Mouse (Mus musculus): ENCODE results near the gene Gm45521. TPM values are rescaled to one million over a fixed set of nuclear protein-coding genes. Genes with fewer than 3 reads are reported as not detected.
A peak's percentile ranks its signal among the peaks of the same experiment; 100 is the strongest.
"Not testable (repeated sequence)": the region's sequence is repeated elsewhere in the genome, so short reads cannot be mapped to it uniquely, and the experiment has no call there.

Gene Gm45521
- polyA plus RNA-seq, 1 experiment from 2014 or later: not detected

GRCm38 (mm10) chr14:8002432-8003092 lies 45.5 kb downstream of the Gm45521 start, which contains the start of gene Abhd6:
Gene Abhd6, plus strand, starts transcription at chr14:8002902.
- H3K4me1 ChIP-seq: peaks cover 22% of the 10 kb centered on the region; the same call in 1 of the 2 replicates
- no peaks in the 10 kb centered on the region for H3K36me3 ChIP-seq
- H3K9me3 ChIP-seq: no peaks in the 10 kb centered on the region
- H3K4me3 ChIP-seq: peak within 1 kb of the TSS; percentile 66
- peak within 1 kb of the TSS; percentile 78 for H3K4me2 ChIP-seq (replicated peaks)
- WGBS: under 1% methylated on average over 37 of the region's 38 CpGs
- ATAC-seq (ENCODE audit: insufficient number of reproducible peaks, insufficient read depth, low FRiP score, low TSS enrichment): peak; percentile 85
- H3K27me3 ChIP-seq: peaks cover 30% of the 10 kb centered on the region
- peak within 1 kb of the TSS; percentile 63 for H3K9ac ChIP-seq
- H3K27ac ChIP-seq: peak within 1 kb of the TSS; percentile 54; the same call in 1 of the 2 replicates

GRCm38 (mm10) chr14:8003093-8003670 lies 46.1 kb downstream of the Gm45521 start:
- ATAC-seq (ENCODE audit: insufficient number of reproducible peaks, insufficient read depth, low FRiP score, low TSS enrichment): 0 out of 2 replicates have a peak, but pooled peaks have one; percentile 7
- no peaks in the 10 kb centered on the region for H3K36me3 ChIP-seq
- under 1% methylated on average over 23 of the region's 23 CpGs for WGBS
- peak overlapping the region; percentile 78 for H3K4me2 ChIP-seq (replicated peaks)
- H3K9ac ChIP-seq: peak overlapping the region; percentile 63
- H3K27ac ChIP-seq: peak overlapping the region; percentile 54; the same call in 1 of the 2 replicates
- H3K4me1 ChIP-seq: peaks cover 22% of the 10 kb centered on the region; the same call in 1 of the 2 replicates
- H3K27me3 ChIP-seq: peaks cover 30% of the 10 kb centered on the region
- no peaks in the 10 kb centered on the region for H3K9me3 ChIP-seq
- H3K4me3 ChIP-seq: peak overlapping the region; percentile 66

- H3K4me3 ChIP-seq: peak overlapping the region; percentile 66
- 40% methylated on average over 18 of the region's 18 CpGs for WGBS
- peaks cover 22% of the 10 kb centered on the region; the same call in 1 of the 2 replicates for H3K4me1 ChIP-seq
- ATAC-seq (ENCODE audit: insufficient number of reproducible peaks, insufficient read depth, low FRiP score, low TSS enrichment): no peak
- no peaks in the 10 kb centered on the region for H3K9me3 ChIP-seq
- peak overlapping the region; percentile 78 for H3K4me2 ChIP-seq (replicated peaks)
- H3K27ac ChIP-seq: no peak overlapping the region
- peak overlapping the region; percentile 63 for H3K9ac ChIP-seq
- peaks cover 30% of the 10 kb centered on the region for H3K27me3 ChIP-seq
- no peaks in the 10 kb centered on the region for H3K36me3 ChIP-seq
Measured at GRCm38 (mm10) chr14:8003727-8004670, 46.9 kb downstream of the Gm45521 start.

- 69% methylated on average over 3 of the region's 3 CpGs for WGBS
Measured at GRCm38 (mm10) chr14:8006061-8006460, 49.0 kb downstream of the Gm45521 start.

GRCm38 (mm10) chr14:8007084-8007483 lies 50.0 kb downstream of the Gm45521 start:
- Histone ChIP-seq H3K4me2 (replicated peaks) (no peak overlapping the region), H3K4me1 (peaks cover 15% of the 10 kb centered on the region; the same call in 1 of the 2 replicates), H3K27ac (no peak overlapping the region), H3K9ac (no peak overlapping the region), H3K4me3 (no peak overlapping the region), H3K36me3 (no peaks in the 10 kb centered on the region), H3K9me3 (no peaks in the 10 kb centered on the region), H3K27me3 (peaks cover 4% of the 10 kb centered on the region; the same call in 1 of the 2 replicates)
- ATAC-seq (ENCODE audit: insufficient number of reproducible peaks, insufficient read depth, low FRiP score, low TSS enrichment): no peak

More at GRCm38 (mm10) chr14:8006061-8006460, 49.0 kb downstream of the Gm45521 start:
- H3K27me3 ChIP-seq: peaks cover 14% of the 10 kb centered on the region
- H3K27ac ChIP-seq; H3K9me3 ChIP-seq; H3K4me2 ChIP-seq (replicated peaks); H3K36me3 ChIP-seq; H3K4me3 ChIP-seq; H3K9ac ChIP-seq; ATAC-seq (ENCODE audit: insufficient number of reproducible peaks, insufficient read depth, low FRiP score, low TSS enrichment): not testable (repeated sequence)
- peaks cover 19% of the 10 kb centered on the region; the same call in 1 of the 2 replicates for H3K4me1 ChIP-seq

- no peaks in the 10 kb centered on the region for H3K36me3 ChIP-seq
- peaks cover under 1% of the 10 kb centered on the region; the same call in 1 of the 2 replicates for H3K27me3 ChIP-seq
- no peak overlapping the region for H3K4me3 ChIP-seq
- H3K9me3 ChIP-seq: no peaks in the 10 kb centered on the region
- no peak overlapping the region for H3K27ac ChIP-seq
- H3K4me2 ChIP-seq (replicated peaks): no peak overlapping the region
- no peak overlapping the region for H3K9ac ChIP-seq
- no peak for ATAC-seq (ENCODE audit: insufficient number of reproducible peaks, insufficient read depth, low FRiP score, low TSS enrichment)
- WGBS: 74% methylated on average over 2 of the region's 2 CpGs
- peaks cover 19% of the 10 kb centered on the region; the same call in 1 of the 2 replicates for H3K4me1 ChIP-seq
Measured at GRCm38 (mm10) chr14:8007486-8007885, 50.4 kb downstream of the Gm45521 start.

- no peak overlapping the region for H3K9ac ChIP-seq
- no peaks in the 10 kb centered on the region for H3K9me3 ChIP-seq
- WGBS: 86% methylated on average over 10 of the region's 10 CpGs
- no peak overlapping the region for H3K4me3 ChIP-seq
- no peaks in the 10 kb centered on the region for H3K36me3 ChIP-seq
- H3K27me3 ChIP-seq: no peaks in the 10 kb centered on the region
- peaks cover 24% of the 10 kb centered on the region; the same call in 1 of the 2 replicates for H3K4me1 ChIP-seq
- no peak overlapping the region for H3K27ac ChIP-seq
- no peak for ATAC-seq (ENCODE audit: insufficient number of reproducible peaks, insufficient read depth, low FRiP score, low TSS enrichment)
- no peak overlapping the region for H3K4me2 ChIP-seq (replicated peaks)
Measured at GRCm38 (mm10) chr14:8007923-8008322, 50.8 kb downstream of the Gm45521 start.

Other genes starting within 250 kb of the Gm45521 start
- gene Gm26661, start 165.7 kb upstream of the Gm45521 start, polyA plus RNA-seq (2016; fragmentation: Nextera tagmentation; extraction: Ambion mirVana): not detected in 2 replicates
- gene Flnb, start 139.3 kb upstream of the Gm45521 start, polyA plus RNA-seq (2016; fragmentation: Nextera tagmentation; extraction: Ambion mirVana): 32.8 and 32.9 TPM in 2 replicates
- 0.09 TPM in 1 of 2 replicates, not detected in the other for gene Dnase1l3, start 37.3 kb downstream of the Gm45521 start, polyA plus RNA-seq (2016; fragmentation: Nextera tagmentation; extraction: Ambion mirVana)
- gene Abhd6, start 45.6 kb downstream of the Gm45521 start, polyA plus RNA-seq (2016; fragmentation: Nextera tagmentation; extraction: Ambion mirVana): 21.4 and 22.0 TPM in 2 replicates
- gene Rpp14, start 123.1 kb downstream of the Gm45521 start, polyA plus RNA-seq (2016; fragmentation: Nextera tagmentation; extraction: Ambion mirVana): 55.5 and 56.4 TPM in 2 replicates
- gene Pxk, start 140.9 kb downstream of the Gm45521 start, polyA plus RNA-seq (2016; fragmentation: Nextera tagmentation; extraction: Ambion mirVana): 30.0 and 30.3 TPM in 2 replicates
- 196 and 198 TPM in 2 replicates for gene Pdhb, start 215.7 kb downstream of the Gm45521 start, polyA plus RNA-seq (2016; fragmentation: Nextera tagmentation; extraction: Ambion mirVana)